Mouse (Mus musculus) fibroblast of lung, adult 2 months (primary cell): ENCODE measurements around the gene Ppa2.

Experiments
- DNase-seq: peaks from one replicate; pipeline ENCODE4 v3.0.0-alpha.2; 2011; ENCODE audit warnings: low read depth

The Ppa2 gene

GRCm38 (mm10) chr3:133331184-133331866, 21.4 kb downstream of the Ppa2 start:
- no peak for DNase-seq

GRCm38 (mm10) chr3:133332280-133332679, 22.4 kb downstream of the Ppa2 start:
- no peak for DNase-seq

- DNase-seq: no peak
These were observed 23.6 kb downstream of the Ppa2 start for GRCm38 (mm10) chr3:133333267-133334170.

GRCm38 (mm10) chr3:133334691-133335090, 24.8 kb downstream of the Ppa2 start:
- DNase-seq: no peak

- DNase-seq: no peak
These were observed 25.3 kb downstream of the Ppa2 start for GRCm38 (mm10) chr3:133335166-133335565.

- DNase-seq: no peak
These were observed 26.5 kb downstream of the Ppa2 start for GRCm38 (mm10) chr3:133336400-133336799.

GRCm38 (mm10) chr3:133338851-133339356, 29.0 kb downstream of the Ppa2 start:
- DNase-seq: no peak

GRCm38 (mm10) chr3:133339411-133339823, 29.5 kb downstream of the Ppa2 start:
- no peak for DNase-seq

GRCm38 (mm10) chr3:133341106-133341505, 31.2 kb downstream of the Ppa2 start:
- no peak for DNase-seq

- DNase-seq: no peak
These were observed 37.6 kb downstream of the Ppa2 start for GRCm38 (mm10) chr3:133347535-133347934.

- DNase-seq: no peak
These were observed 38.9 kb downstream of the Ppa2 start for GRCm38 (mm10) chr3:133348847-133349246.

GRCm38 (mm10) chr3:133357426-133357974, 47.6 kb downstream of the Ppa2 start:
- no peak for DNase-seq

GRCm38 (mm10) chr3:133357977-133358376, 48.1 kb downstream of the Ppa2 start:
- DNase-seq: no peak

GRCm38 (mm10) chr3:133361406-133361805, 51.5 kb downstream of the Ppa2 start:
- DNase-seq: no peak

GRCm38 (mm10) chr3:133364138-133364537, 54.2 kb downstream of the Ppa2 start:
- no peak for DNase-seq

- no peak for DNase-seq
These were observed 56.2 kb downstream of the Ppa2 start for GRCm38 (mm10) chr3:133366096-133366495.

GRCm38 (mm10) chr3:133378174-133378573, 68.3 kb downstream of the Ppa2 start:
- DNase-seq: no peak

- DNase-seq: no peak
These were observed 70.1 kb downstream of the Ppa2 start for GRCm38 (mm10) chr3:133379997-133380396.

- DNase-seq: no peak
These were observed 71.6 kb downstream of the Ppa2 start for GRCm38 (mm10) chr3:133381519-133381918.

GRCm38 (mm10) chr3:133382147-133382546, 72.2 kb downstream of the Ppa2 start:
- no peak for DNase-seq

- no peak for DNase-seq
These were observed 74.3 kb downstream of the Ppa2 start for GRCm38 (mm10) chr3:133384164-133384708.

- DNase-seq: no peak
These were observed 77.4 kb downstream of the Ppa2 start for GRCm38 (mm10) chr3:133387283-133387682.
